Mouse (Mus musculus): ENCODE data around the gene Dclre1c.

Dclre1c gene

DNA sequence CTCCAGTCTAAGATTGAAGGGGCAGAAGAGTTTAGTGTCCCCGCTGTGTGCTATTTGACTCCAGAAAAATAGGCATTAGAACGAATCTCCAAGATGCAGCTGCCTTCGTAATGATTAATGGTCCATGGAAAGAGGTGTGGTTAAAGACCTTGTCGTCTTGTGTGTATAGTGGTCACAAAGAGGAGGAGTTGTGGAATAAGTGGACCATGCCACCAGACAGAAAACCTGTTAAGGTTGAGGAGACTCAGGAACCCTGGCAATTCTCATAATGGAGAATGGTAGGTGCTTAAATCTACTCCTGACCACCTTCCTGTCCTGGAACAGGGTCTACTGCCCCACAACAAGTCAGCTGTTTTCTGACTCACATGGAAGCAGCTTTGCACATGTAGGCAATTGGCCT is 22.1 kb downstream of the Dclre1c start:
- no peak for TF ChIP-seq GATA4 (IDR thresholded peaks at IDR 0.05; ENCODE audit: insufficient replicate concordance, low read length)

DNA sequence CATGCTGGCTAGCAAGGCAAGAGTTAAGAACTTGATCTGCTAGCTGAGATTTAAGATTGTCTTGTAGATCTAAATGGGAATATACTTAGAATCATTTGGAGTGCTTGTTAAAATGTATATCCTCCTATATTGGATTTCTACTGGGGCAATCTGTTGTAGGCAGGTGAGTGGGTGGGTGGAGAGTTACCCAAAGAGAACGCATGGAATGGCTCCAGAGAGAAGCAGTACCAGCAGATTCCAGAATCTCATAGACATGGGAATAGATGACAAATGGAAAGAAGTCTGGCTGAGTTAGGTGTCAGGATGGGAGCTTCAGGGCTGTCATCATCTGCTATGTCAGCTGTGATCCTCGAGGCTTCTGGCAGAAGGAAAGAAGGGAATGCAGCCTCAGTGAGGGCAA is 25.5 kb downstream of the Dclre1c start:
- TF ChIP-seq GATA4 (IDR thresholded peaks at IDR 0.05; ENCODE audit: insufficient replicate concordance, low read length): no peak

GRCm38 (mm10) chr2:3453096-3453495 is 29.2 kb downstream of the Dclre1c start:
- no peak for TF ChIP-seq GATA4 (IDR thresholded peaks at IDR 0.05; ENCODE audit: insufficient replicate concordance, low read length)

GRCm38 (mm10) chr2:3456590-3456989 is 32.7 kb downstream of the Dclre1c start:
- TF ChIP-seq GATA4 (IDR thresholded peaks at IDR 0.05; ENCODE audit: insufficient replicate concordance, low read length): no peak

GRCm38 (mm10) chr2:3473891-3474290 is 50.0 kb downstream of the Dclre1c start:
- TF ChIP-seq GATA4 (IDR thresholded peaks at IDR 0.05; ENCODE audit: insufficient replicate concordance, low read length): no peak

GRCm38 (mm10) chr2:3474361-3474805 is 50.5 kb downstream of the Dclre1c start:
- TF ChIP-seq GATA4 (IDR thresholded peaks at IDR 0.05; ENCODE audit: insufficient replicate concordance, low read length): no peak

DNA sequence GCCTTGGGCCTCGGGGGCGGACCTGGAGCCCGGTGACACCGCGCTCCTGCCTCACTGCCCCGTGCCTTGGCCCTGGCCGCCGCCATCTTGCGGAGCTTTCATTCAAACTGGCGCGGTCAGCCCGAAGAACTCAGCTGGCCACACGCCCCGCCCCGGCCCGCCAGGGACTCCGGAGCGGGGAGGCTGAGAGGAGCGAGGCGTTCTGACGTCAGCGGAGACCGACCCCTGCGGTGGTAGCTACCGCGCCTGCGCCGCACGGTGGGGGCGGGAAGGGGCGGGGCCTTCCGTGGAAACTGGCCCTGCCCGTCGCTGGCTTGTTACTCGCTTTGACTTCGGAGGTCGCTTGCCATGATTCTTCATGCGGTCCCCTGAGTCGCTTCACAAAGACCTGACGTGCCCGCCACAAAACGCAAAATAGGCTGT is 50.9 kb downstream of the Dclre1c start, which contains the start of gene Suv39h2:
Suv39h2 (minus strand) TSS at position 171 of the 423 bp plus-strand sequence.
- TF ChIP-seq GATA4 (IDR thresholded peaks at IDR 0.05; ENCODE audit: insufficient replicate concordance, low read length): no peak

- no peak for TF ChIP-seq GATA4 (IDR thresholded peaks at IDR 0.05; ENCODE audit: insufficient replicate concordance, low read length)
Measured at GRCm38 (mm10) chr2:3475746-3476251, 51.9 kb downstream of the Dclre1c start.

DNA sequence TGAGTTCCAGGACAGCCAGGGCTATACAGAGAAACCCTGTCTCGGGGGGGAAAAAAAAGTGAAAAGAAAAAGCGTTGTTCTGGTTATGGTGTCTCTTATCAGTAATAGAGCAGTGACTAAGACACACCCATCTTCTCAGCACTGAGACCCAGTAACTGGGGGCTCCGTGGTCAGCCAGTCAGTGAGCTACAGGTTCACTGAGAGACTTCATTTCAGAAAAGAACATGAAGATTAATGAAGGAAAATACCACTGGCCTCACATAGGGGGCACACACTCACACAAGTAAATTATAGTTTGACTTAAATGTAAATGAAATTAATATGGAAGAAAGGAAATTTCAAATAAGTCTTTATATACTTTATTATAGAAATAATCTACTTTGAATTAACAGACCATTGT is 56.3 kb downstream of the Dclre1c start:
- TF ChIP-seq GATA4 (IDR thresholded peaks at IDR 0.05; ENCODE audit: insufficient replicate concordance, low read length): no peak

GRCm38 (mm10) chr2:3489816-3490215 is 65.9 kb downstream of the Dclre1c start:
- TF ChIP-seq GATA4 (IDR thresholded peaks at IDR 0.05; ENCODE audit: insufficient replicate concordance, low read length): no peak

DNA sequence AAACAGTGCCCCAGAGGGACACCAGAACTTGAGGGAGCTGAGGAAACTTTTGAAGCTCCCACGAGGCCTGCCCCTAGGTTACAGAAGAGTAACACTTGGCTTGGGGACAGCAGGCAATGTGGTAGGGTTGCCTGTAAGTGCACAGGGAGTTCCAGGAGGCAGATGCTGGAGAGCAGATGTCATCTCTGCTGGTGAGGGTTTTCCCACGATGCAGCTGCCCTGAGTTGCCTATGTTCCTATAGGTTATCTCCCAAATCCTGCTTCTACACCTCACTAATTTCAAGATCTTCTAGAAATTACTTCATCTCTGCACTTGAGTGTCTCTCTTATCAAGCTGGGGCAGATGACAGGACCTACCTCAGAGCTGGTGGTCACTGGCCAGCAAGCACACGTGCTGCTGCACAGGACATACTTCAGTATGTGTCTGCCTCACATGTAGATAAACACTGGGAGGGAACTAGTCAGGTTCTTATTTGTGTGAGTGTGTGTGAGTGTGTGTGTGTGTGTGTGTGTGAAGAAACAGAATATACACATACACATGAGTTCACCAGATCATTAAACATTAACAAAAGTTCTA is 70.0 kb downstream of the Dclre1c start:
- TF ChIP-seq GATA4 (IDR thresholded peaks at IDR 0.05; ENCODE audit: insufficient replicate concordance, low read length): no peak

GRCm38 (mm10) chr2:3499543-3499942 is 75.6 kb downstream of the Dclre1c start:
- no peak for TF ChIP-seq GATA4 (IDR thresholded peaks at IDR 0.05; ENCODE audit: insufficient replicate concordance, low read length)

DNA sequence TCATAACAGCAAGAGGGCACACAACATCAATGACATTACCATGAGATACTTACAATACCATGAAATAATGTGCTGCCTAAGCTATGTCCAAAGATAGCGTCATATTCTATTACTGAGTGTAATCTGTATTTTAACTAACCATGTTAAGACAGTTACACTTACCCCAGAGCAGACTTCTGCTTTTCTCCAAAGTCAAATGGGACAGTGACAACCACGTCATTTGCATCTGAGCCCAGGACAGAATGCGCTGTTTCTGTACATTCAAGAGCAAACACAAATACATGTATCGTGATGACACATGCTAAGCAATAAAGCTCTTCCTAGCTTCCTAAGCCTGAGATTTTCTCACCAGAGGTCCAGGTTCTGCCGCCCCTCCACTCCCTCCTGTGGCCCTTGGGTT is 77.0 kb downstream of the Dclre1c start:
- TF ChIP-seq GATA4 (IDR thresholded peaks at IDR 0.05; ENCODE audit: insufficient replicate concordance, low read length): no peak

DNA sequence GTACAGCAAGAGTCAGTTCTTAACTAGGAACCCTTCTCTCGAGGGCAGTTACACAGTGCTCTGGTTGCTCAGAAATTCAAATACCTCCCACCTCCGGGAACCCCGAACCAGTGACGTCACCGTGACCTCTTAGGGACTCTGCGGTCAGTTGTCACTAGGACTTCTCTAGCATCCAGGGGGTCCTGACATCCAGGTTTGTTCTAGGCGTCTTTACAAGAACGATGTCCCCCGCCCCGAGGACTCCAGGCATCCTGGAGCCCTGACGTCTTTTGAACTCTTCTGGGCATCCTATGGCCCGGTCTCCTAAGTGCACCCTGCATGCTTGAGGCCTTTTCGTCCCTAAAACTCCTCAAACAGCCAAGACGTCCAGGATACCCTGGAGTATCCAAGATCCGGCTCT is 88.1 kb downstream of the Dclre1c start:
- TF ChIP-seq GATA4 (IDR thresholded peaks at IDR 0.05; ENCODE audit: insufficient replicate concordance, low read length): no peak

GRCm38 (mm10) chr2:3512552-3513454 is 88.9 kb downstream of the Dclre1c start, which contains the start of the genes Gm45902, Hspa14 and Cdnf:
Gm45902 (minus strand) TSS chr2:3512790.
Hspa14 (minus strand) TSS chr2:3512814.
Cdnf (plus strand) TSS chr2:3513030.
- no peak for TF ChIP-seq GATA4 (IDR thresholded peaks at IDR 0.05; ENCODE audit: insufficient replicate concordance, low read length)
